Mouse (Mus musculus) brown adipose tissue, adult 24 weeks (tissue): ENCODE measurements around the gene Hs2st1. TPM values are rescaled to one million over a fixed set of nuclear protein-coding genes. Genes with fewer than 3 reads are reported as not detected.

Experiments
- H3K27ac ChIP-seq: fragments of 200-500 bp; replicated peaks from 2 replicates; pipeline ENCODE4 v1.5.1; 2012; ENCODE audit warnings: low read depth, mild to moderate bottlenecking, low read length
- H3K4me1 ChIP-seq: fragments of 200-500 bp; 2 replicates; pipeline ENCODE4 v1.6.1; 2012; ENCODE audit warnings: low read length, mixed read lengths; ENCODE audit not compliant: control insufficient read depth, insufficient read depth, insufficient read length
- H3K4me3 ChIP-seq: fragments of 200-500 bp; 2 replicates; pipeline ENCODE4 v1.5.1; 2012; ENCODE audit warnings: low read depth, mild to moderate bottlenecking, low read length, moderate library complexity; ENCODE audit not compliant: insufficient read depth
- polyA plus RNA-seq: library from polyadenylated mRNA; stranded (reverse); fragments of >200 nt; gene quantifications from 2 replicates; pipeline ENCODE4 v1.2.4, GENCODE M21; 2012; ENCODE audit not compliant: missing spikeins, insufficient read depth, insufficient read length

Gene Hs2st1
- polyA plus RNA-seq, 1 experiment = 7.7 TPM

- Histone ChIP-seq H3K4me1 (no peaks in the 10 kb centered on the region; the same call in 1 of the 2 replicates), H3K4me3 (no peak overlapping the region), H3K27ac (no peak overlapping the region)
Measured at GRCm38 (mm10) chr3:144471954-144472353, 98.0 kb downstream of the Hs2st1 start.

DNA sequence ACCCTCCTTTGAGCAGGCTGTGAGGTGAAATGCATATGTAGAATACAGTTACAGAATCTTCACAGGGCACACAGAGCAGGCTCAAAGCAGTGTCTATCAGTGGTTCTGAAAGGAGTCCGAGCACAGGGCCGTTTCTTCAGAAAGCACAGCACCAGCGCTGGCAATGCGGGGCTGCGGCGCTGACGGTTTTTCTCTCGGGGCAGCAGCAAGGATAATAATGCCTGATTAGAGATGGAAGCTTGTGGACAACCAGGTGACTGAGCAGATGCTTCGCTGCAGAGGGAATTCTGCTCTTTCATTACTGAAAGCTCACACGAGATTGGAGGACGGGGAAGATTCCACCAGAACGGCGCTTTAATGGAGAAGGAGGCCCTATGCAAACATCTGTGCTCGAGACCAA is 99.1 kb downstream of the Hs2st1 start:
- H3K27ac ChIP-seq = no peak overlapping the region
- no peaks in the 10 kb centered on the region; the same call in 1 of the 2 replicates for H3K4me1 ChIP-seq
- H3K4me3 ChIP-seq = no peak overlapping the region

GRCm38 (mm10) chr3:144467521-144467920 is 102.5 kb downstream of the Hs2st1 start:
- H3K4me1 ChIP-seq = no peaks in the 10 kb centered on the region; the same call in 1 of the 2 replicates
- no peak overlapping the region for H3K27ac ChIP-seq
- H3K4me3 ChIP-seq = no peak overlapping the region

- H3K4me1 ChIP-seq = no peaks in the 10 kb centered on the region; the same call in 1 of the 2 replicates
- no peak overlapping the region for H3K4me3 ChIP-seq
- H3K27ac ChIP-seq = no peak overlapping the region
Measured at GRCm38 (mm10) chr3:144466108-144466678, 103.8 kb downstream of the Hs2st1 start.

DNA sequence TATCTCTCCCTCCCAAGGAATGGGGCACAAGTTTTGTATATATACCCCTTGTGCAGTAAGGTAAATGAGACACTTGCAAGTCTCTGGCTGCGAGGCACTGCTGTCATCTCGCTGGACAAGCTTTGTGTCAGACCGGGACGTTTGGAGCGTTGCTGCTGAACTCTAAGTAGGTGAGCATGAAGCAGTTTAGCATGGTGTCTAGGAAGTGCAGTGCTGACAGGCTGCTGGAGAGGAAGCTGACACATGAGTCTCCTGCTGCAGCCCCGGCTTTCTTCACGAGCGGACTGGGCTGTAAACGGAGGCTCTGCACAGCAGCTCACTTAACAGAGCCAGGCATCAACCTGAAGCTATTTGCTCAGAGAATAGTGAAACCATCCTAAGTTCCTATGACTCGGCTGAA is 107.3 kb downstream of the Hs2st1 start:
- H3K4me3 ChIP-seq = no peak overlapping the region
- no peaks in the 10 kb centered on the region for H3K4me1 ChIP-seq
- H3K27ac ChIP-seq = no peak overlapping the region

GRCm38 (mm10) chr3:144460183-144460788 is 109.7 kb downstream of the Hs2st1 start:
- Histone ChIP-seq H3K4me1 (no peaks in the 10 kb centered on the region), H3K27ac (no peak overlapping the region), H3K4me3 (no peak overlapping the region)

GRCm38 (mm10) chr3:144459285-144459697 is 110.7 kb downstream of the Hs2st1 start:
- Histone ChIP-seq H3K4me3 (no peak overlapping the region), H3K4me1 (no peaks in the 10 kb centered on the region), H3K27ac (no peak overlapping the region)

DNA sequence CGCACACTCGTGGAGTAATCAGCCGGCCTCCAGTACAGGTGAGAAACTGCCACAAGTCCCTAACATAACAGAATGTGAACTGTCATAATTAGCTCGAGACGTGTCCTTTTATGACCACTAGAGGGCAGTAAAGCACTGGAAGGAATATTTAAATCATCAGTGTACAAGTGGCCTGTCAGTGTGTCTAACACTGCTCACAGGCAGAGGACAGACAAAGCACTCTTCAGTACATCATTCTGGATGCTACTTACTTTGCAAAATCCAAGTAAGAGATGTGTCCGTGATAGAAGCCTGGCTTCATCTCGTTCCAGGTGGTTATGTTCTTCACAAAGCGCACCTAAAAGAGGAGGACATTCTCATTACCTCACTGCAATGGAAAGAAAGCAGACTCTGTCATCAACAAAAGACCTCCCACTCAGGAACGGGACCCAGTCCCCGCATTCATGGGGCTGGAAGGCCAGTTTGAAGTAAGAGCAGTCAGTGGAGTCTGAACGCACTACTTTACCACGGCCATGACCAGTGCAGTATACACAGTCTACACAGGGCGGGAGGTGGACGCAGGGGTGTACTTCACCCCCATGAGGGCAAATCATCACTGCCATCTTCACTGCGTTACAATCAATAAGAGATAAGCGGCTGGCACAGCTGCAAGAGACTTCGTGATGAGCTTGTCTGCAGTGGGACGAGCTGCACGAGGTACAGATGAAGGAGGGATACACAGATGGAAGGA is 116.1 kb downstream of the Hs2st1 start:
- Histone ChIP-seq H3K4me3 (no peak overlapping the region), H3K4me1 (no peaks in the 10 kb centered on the region), H3K27ac (no peak overlapping the region)

- Histone ChIP-seq H3K4me3 (no peak overlapping the region), H3K27ac (no peak overlapping the region)
Measured at GRCm38 (mm10) chr3:144448977-144449376, 121.0 kb downstream of the Hs2st1 start.

GRCm38 (mm10) chr3:144447917-144448316 is 122.1 kb downstream of the Hs2st1 start:
- Histone ChIP-seq H3K4me3 (no peak overlapping the region), H3K27ac (no peak overlapping the region)

More at GRCm38 (mm10) chr3:144448977-144449376, 121.0 kb downstream of the Hs2st1 start:
- no peaks in the 10 kb centered on the region for H3K4me1 ChIP-seq

GRCm38 (mm10) chr3:144446081-144446634 is 123.8 kb downstream of the Hs2st1 start:
- no peak overlapping the region for H3K4me3 ChIP-seq
- no peaks in the 10 kb centered on the region for H3K4me1 ChIP-seq
- H3K27ac ChIP-seq = no peak overlapping the region

More at GRCm38 (mm10) chr3:144447917-144448316, 122.1 kb downstream of the Hs2st1 start:
- H3K4me1 ChIP-seq = no peaks in the 10 kb centered on the region

GRCm38 (mm10) chr3:144437871-144438398 is 132.0 kb downstream of the Hs2st1 start:
- H3K4me1 ChIP-seq = no peaks in the 10 kb centered on the region

DNA sequence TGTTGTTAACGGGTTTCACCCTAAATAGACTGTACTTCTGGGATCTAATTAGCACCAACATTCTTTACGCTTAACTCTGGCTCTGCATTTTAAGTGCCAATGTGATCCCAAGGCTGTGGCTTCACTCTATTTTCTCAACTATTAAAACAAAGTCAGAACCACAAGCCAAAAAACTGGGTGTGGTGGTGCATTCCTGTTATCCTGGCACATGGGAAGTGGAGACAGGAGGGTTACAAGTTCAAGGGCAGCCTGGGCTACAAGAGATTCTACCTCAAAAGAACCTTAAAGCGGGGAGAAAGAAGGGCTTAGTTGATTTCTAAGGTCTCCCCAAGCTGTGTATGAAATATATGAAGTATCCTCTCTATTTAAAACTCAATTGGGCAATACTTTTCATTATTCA is 133.9 kb downstream of the Hs2st1 start:
- H3K4me1 ChIP-seq = no peaks in the 10 kb centered on the region
- no peak overlapping the region for H3K4me3 ChIP-seq
- H3K27ac ChIP-seq = no peak overlapping the region

More at GRCm38 (mm10) chr3:144437871-144438398, 132.0 kb downstream of the Hs2st1 start:
- Histone ChIP-seq H3K4me3 (no peak overlapping the region), H3K27ac (no peak overlapping the region)

DNA sequence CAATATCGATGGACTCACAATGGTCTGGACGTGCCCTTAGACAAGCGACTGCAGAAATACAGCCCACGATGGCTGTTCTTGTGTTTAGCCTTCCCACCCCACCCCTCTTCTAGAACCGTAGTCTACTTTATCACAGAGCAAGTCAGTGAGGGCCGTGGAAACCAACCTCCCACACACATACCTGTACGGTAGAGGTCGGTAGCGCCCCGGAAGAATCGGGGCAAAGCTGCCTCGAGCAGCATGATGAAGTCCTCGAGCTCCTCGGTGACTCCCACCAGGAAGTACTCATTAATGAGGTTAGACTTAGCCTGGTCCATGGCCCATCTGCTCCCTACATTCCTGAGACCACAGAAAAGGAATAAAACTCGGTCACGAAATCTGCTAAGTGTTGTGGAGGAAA is 134.7 kb downstream of the Hs2st1 start:
- no peak overlapping the region for H3K27ac ChIP-seq
- H3K4me3 ChIP-seq = no peak overlapping the region
- no peaks in the 10 kb centered on the region for H3K4me1 ChIP-seq

DNA sequence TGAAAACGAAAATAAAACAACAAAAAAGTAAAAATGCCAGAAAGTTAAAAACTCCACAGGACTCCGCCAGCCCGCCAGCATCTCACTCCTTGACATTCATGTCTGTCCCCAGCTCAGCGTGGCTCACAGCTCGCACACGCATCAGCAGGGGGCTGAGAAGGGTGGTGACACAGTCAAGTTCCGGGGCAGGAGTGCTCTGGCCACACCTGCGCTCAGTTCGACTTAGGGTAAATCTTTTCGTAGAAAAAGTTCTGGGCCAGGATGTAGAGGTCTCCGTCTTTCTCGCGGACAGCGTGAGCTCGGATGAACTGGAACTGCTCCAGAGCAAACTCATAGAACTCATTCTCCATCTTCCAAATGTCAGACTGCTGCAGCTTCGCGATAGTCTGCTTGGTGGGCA is 135.7 kb downstream of the Hs2st1 start:
- no peak overlapping the region for H3K4me3 ChIP-seq
- H3K27ac ChIP-seq = no peak overlapping the region
- no peaks in the 10 kb centered on the region for H3K4me1 ChIP-seq
